Mouse (Mus musculus): ENCODE measurements around the gene Gm9844.

Gene Gm9844

DNA sequence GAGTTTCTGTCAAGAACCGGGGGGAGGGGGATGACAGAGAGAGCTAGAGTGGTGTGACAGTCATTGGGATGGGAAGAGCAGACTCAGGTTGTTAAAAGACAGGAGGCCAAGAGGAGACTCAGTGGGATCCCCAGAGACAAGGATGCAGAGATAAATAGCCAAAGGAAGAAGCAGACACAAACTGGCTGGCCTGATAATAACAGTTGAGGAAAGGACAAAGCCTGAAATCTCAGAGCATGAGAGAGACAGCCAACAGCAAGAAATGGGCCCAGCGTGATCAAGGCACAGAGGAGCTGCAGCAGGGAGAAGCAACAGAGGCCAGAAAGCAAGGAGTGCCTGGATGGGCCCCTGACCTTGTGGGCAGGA lies 40.2 kb downstream of the Gm9844 start:
- DNase-seq, result no peak

DNA sequence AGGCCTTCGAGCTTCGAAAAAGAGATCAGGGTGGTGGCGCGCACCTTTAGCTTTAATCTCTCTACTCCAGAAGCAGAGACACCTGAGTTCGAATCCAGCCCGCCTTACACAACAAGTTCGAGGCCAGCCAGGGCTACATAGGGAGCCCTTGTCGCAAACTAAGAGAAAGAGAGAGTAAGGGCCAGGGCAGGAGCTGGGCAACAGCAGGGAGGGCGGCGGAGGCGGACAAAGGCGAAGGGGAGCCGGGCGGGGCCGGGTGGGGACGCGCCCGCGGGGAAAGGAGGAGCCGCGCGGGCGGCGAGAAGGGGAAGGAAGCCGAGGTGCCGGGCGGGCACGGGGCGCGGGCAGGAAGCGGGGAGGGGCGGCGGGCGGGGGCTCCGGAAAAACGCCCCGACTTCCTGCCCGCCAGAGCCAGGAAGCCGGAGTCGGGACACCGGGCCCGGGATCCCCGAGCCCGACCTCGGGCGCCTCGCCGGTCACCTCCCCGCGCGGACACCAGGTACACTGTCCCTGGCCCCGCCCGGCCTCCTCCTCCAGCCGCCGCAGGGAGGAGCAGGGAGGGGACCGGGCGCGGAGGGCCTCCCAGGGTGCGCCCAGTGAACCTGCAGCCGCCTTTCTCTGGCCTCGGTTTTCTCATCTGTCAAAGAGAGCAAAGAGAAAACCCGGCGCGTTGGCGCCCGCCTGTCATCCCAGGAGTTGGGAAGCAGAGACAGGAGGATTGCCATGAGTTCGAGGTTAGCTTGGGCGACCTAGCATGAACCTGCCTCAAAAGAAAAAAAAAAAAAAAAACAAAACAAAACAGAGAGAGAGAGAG lies 40.8 kb downstream of the Gm9844 start, which contains the start of gene Arhgef1:
TSS of gene Arhgef1 (plus strand) at position 283 of the 814 bp plus-strand sequence.
- DNase-seq, result peak; percentile 53

DNA sequence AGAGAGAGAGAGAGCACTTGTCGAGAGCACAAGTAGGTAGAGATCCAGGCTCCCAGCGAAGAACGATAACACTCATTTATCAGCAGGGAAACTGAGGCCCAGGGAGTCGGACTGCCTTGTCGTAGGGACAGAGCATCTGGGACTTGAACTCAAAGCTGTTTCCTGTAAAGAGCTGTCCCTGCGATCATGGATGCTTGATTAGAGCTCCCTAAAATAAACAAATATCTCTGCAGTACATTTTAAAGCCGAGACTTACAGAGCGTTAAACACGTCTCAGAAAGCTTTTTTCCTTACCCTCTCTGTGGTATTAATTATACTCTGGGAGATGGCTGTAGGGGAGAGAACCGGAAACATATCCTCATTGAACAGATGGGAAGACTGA lies 41.4 kb downstream of the Gm9844 start:
- no peak for DNase-seq

DNA sequence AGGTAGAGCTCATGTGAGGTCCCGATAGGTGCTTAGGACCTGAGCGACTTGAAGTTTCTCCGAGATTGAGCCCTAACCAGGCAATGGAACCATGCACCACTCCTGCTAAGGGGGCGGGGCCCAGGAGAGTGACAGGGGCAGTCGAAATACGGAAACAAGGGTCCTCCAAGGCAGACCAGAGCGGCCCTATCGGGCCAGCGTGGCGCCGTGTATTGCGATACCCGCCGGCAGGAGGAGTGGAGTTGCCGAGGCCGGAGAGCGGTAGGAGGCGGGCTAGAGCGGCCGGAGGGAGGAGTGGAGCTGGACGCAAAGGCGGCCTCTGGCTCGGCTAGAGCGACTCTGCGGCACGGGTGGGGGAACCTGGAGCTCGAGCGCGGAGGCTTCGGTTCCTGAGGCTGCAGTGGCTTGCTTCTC lies 42.1 kb downstream of the Gm9844 start:
- DNase-seq, result peak; percentile 96

DNA sequence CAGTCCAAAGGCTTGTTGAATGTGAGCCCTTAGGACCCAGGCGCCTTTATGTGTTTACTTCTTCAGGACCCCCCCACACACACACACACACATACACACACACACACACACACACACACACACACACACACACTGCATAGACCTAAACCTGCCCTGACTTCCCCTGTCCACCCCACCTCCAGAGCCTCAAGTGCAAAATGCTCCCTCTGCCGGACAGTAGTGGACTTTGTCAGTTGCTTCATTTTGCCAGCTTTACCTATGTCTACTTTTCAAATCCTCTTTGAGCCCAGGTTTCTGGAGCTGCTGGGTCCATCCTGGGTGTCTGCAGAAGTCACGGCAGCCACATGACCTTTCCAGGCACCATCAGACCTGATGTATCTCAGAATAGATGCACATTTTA lies 42.9 kb downstream of the Gm9844 start:
- DNase-seq, result peak; percentile 52

DNA sequence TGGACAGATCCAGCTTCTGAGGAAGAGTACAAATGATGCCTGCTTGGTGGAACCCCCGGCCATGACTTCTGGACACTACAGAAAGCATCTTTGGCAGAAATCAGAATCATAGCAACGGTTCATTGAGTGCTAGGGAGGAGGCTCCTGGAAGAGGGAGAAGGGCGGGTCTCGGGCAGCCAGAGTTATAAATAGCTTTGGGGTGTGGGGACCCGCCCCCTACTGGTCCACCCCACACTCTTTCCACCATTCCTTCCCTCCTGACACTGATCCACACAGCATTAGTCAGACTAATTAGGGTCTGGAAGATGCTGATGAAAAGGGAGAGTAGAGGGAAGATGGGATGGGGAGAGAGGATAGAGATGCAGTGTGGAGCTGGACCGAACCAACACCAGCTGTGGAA lies 44.5 kb downstream of the Gm9844 start:
- no peak for DNase-seq

DNA sequence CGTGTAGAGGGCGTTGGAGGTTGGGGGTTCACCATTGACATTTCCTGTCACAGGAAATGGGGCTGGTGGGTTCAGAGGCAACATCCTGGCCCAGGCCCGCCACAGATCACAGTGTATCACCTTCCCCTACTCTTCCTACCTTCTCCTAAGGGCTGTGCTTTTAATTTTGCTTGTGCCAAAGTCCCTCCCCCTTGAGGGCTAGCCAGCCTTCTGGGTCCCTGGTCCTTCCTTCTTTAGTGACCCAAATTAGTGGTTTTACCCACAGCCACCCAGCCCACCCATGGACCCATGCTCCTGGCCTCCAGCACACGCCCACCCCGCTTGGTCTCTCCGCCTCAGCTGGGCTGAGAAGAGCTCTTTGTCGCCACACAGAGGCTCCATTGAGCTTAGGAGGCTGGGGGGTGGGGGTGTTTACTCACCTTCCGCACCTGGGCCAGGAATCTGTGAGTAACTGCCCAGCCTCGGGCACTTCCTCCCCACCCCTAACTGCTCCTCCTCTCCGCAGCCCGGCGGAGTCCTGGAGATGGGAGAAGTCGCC lies 45.3 kb downstream of the Gm9844 start:
- DNase-seq, result no peak
